Mouse (Mus musculus) CD4-positive naive resting alpha-beta T cell, adult 76 days (primary cell): ENCODE data around the gene Clk3. TPM values are rescaled to one million over a fixed set of nuclear protein-coding genes. Genes with fewer than 3 reads are reported as not detected.

Source experiments
- total RNA-seq: library from RNA; stranded (reverse); gene quantifications from one replicate; pipeline ENCODE4 v1.2.4, GENCODE M21; 2023

The Clk3 gene
- 215 TPM for total RNA-seq

GRCm38 (mm10) chr9:57765364-57766351 lies at the start of gene Clk3:
Gene Clk3 (minus strand): TSS chr9:57765860.

GRCm38 (mm10) chr9:57708068-57708719 lies 57.5 kb downstream of the Clk3 start, which contains the start of gene Edc3:
Gene Edc3 (plus strand): TSS chr9:57708540.

Other genes with a start within 250 kb of the Clk3 start
- 88.2 TPM for gene Cox5a, start 244.6 kb downstream of the Clk3 start, total RNA-seq
- gene Fam219b, start 228.3 kb downstream of the Clk3 start, total RNA-seq = 12.5 TPM
- 8.2 TPM for gene Mpi, start 213.1 kb downstream of the Clk3 start, total RNA-seq
- 95.5 TPM for gene Scamp2, start 204.9 kb downstream of the Clk3 start, total RNA-seq
- 59.3 TPM for gene Ulk3, start 176.4 kb downstream of the Clk3 start, total RNA-seq
- not detected for gene Cplx3, start 159.6 kb downstream of the Clk3 start, total RNA-seq
- 0.88 TPM for gene Lman1l, start 145.1 kb downstream of the Clk3 start, total RNA-seq
- 280 TPM for gene Csk, start 112.2 kb downstream of the Clk3 start, total RNA-seq
- gene Cyp1a2, start 82.2 kb downstream of the Clk3 start, total RNA-seq = not detected
- not detected for gene Cyp1a1, start 77.9 kb downstream of the Clk3 start, total RNA-seq
- gene Edc3, start 57.3 kb downstream of the Clk3 start, total RNA-seq = 17.1 TPM
- gene Arid3b, start 70.9 kb upstream of the Clk3 start, total RNA-seq = 88.6 TPM
- 85.6 TPM for gene Ubl7, start 145.1 kb upstream of the Clk3 start, total RNA-seq
- gene Sema7a, start 174.3 kb upstream of the Clk3 start, total RNA-seq = 3.6 TPM
- gene Cyp11a1, start 240.6 kb upstream of the Clk3 start, total RNA-seq = 0.67 TPM